Mouse (Mus musculus) heart, postnatal 0 days (tissue): ENCODE data around the gene Krt15.

Experiments used
- CTCF ChIP-seq: IDR thresholded peaks from 2 replicates; pipeline ENCODE4 v1.5.1; 2016; ENCODE audit warnings: antibody characterized with exemption, control low read depth, low read depth
- EP300 ChIP-seq: IDR thresholded peaks from 2 replicates; pipeline ENCODE4 v1.6.1; 2016; ENCODE audit warnings: antibody characterized with exemption, low read depth

GRCm38 (mm10) chr11:100138809-100139208, 3.1 kb upstream of the Krt15 start:
- TF ChIP-seq EP300: no peak
- no peak for TF ChIP-seq CTCF
